Mouse (Mus musculus): ENCODE measurements around the gene Irf2bpl. TPM values are rescaled to one million over a fixed set of nuclear protein-coding genes. Genes with fewer than 3 reads are reported as not detected.

Irf2bpl gene
- total and polyA plus RNA-seq, 2 experiments from 2014 or later, result 66.9 to 146 TPM

DNA sequence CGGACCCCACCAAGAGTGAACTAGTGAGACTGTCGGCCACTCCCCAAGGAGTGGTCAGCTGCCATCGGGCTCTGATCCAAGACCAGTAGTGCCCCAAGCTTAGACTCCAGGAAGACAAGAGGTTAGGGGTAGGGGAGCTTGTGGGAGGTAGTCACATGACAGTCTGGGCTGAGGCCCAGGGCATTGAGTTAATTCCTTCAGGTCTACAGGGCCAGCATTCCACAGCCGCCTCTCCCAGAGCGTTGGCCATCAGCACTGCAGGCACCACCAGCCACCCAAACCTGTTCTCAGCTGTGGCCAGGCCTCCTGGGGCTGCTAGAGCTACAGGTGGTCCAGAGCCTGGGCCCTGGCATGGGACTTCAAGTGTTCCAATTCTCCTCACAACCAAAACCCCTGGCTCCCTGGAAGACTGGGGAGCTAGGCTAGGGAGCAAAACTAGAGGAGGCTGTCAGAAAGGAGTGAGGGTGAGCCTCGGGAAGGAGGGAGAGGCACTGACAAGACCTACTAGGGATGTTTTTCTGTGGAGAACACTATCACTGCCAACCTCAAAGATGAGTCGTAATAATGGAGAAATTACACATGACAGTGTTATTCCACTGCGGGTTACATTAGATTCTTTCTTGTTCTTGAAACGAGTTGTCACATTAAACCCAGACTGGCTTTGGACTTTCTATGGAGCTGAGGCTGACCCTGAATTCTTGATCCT, 12.1 kb downstream of the Irf2bpl start:
- no peaks in the 10 kb centered on the region for H3K9me3 ChIP-seq (ENCODE audit: low read length)
- 0 out of 2 replicates have a peak, but pooled peaks cover 3% of the 10 kb centered on the region for H3K4me1 ChIP-seq (ENCODE audit: insufficient read depth, low read length)
- TF ChIP-seq CTCF (IDR thresholded peaks at IDR 0.05; ENCODE audit: low read depth), result no peak
- no peaks in the 10 kb centered on the region for H3K27me3 ChIP-seq (ENCODE audit: insufficient read depth, low read length)
- WGBS, result 56% methylated on average over 9 of the region's 9 CpGs
- 0 out of 2 replicates have a peak overlapping the region, but pooled peaks have one; percentile 26 for H3K27ac ChIP-seq
- H3K4me2 ChIP-seq (ENCODE audit: low read depth, low read length), result no peak overlapping the region
- no peak overlapping the region for H3K4me3 ChIP-seq (ENCODE audit: low read length)
- peak; percentile 46; the same call in 1 of the 2 replicates for ATAC-seq
- H3K9ac ChIP-seq (replicated peaks; ENCODE audit: low read length), result no peak overlapping the region
- DNase-seq (ENCODE audit: low spot score), result peak; percentile 29
- no peaks in the 10 kb centered on the region for H3K36me3 ChIP-seq (ENCODE audit: insufficient read depth, low read length)

- ATAC-seq (no peak), DNase-seq (ENCODE audit: low spot score) (no peak)
- no peak overlapping the region for H3K27ac ChIP-seq
- no peak for TF ChIP-seq CTCF (IDR thresholded peaks at IDR 0.05; ENCODE audit: low read depth)
- H3K4me3 ChIP-seq (ENCODE audit: low read length), result no peak overlapping the region
- H3K4me1 ChIP-seq (ENCODE audit: insufficient read depth, low read length), result 0 out of 2 replicates have a peak, but pooled peaks cover 3% of the 10 kb centered on the region
- H3K27me3 ChIP-seq (ENCODE audit: insufficient read depth, low read length), result no peaks in the 10 kb centered on the region
- H3K36me3 ChIP-seq (ENCODE audit: insufficient read depth, low read length), result no peaks in the 10 kb centered on the region
- WGBS, result 65% methylated on average over 4 of the region's 4 CpGs
- H3K9me3 ChIP-seq (ENCODE audit: low read length), result no peaks in the 10 kb centered on the region
- no peak overlapping the region for H3K9ac ChIP-seq (replicated peaks; ENCODE audit: low read length)
- no peak overlapping the region for H3K4me2 ChIP-seq (ENCODE audit: low read depth, low read length)
Measured at GRCm38 (mm10) chr12:86871666-86872334, 12.8 kb downstream of the Irf2bpl start.

GRCm38 (mm10) chr12:86870996-86871395, 13.6 kb downstream of the Irf2bpl start:
- Histone ChIP-seq H3K9ac (replicated peaks; ENCODE audit: low read length) (no peak overlapping the region), H3K27me3 (ENCODE audit: insufficient read depth, low read length) (no peaks in the 10 kb centered on the region), H3K4me1 (ENCODE audit: insufficient read depth, low read length) (0 out of 2 replicates have a peak, but pooled peaks cover 3% of the 10 kb centered on the region), H3K9me3 (ENCODE audit: low read length) (no peaks in the 10 kb centered on the region), H3K4me2 (ENCODE audit: low read depth, low read length) (no peak overlapping the region), H3K36me3 (ENCODE audit: insufficient read depth, low read length) (no peaks in the 10 kb centered on the region), H3K4me3 (ENCODE audit: low read length) (no peak overlapping the region), H3K27ac (no peak overlapping the region)
- ATAC-seq (no peak), DNase-seq (ENCODE audit: low spot score) (no peak)
- TF ChIP-seq CTCF (IDR thresholded peaks at IDR 0.05; ENCODE audit: low read depth), result no peak
- WGBS, result 93% methylated on average over 3 of the region's 3 CpGs

GRCm38 (mm10) chr12:86869761-86870160, 14.8 kb downstream of the Irf2bpl start:
- Histone ChIP-seq H3K27ac (no peak overlapping the region), H3K36me3 (ENCODE audit: insufficient read depth, low read length) (no peaks in the 10 kb centered on the region), H3K4me1 (ENCODE audit: insufficient read depth, low read length) (0 out of 2 replicates have a peak, but pooled peaks cover 3% of the 10 kb centered on the region), H3K9me3 (ENCODE audit: low read length) (no peaks in the 10 kb centered on the region), H3K9ac (replicated peaks; ENCODE audit: low read length) (no peak overlapping the region), H3K4me3 (ENCODE audit: low read length) (no peak overlapping the region), H3K27me3 (ENCODE audit: insufficient read depth, low read length) (no peaks in the 10 kb centered on the region), H3K4me2 (ENCODE audit: low read depth, low read length) (no peak overlapping the region)
- ATAC-seq (no peak), DNase-seq (ENCODE audit: low spot score) (no peak)
- TF ChIP-seq CTCF (IDR thresholded peaks at IDR 0.05; ENCODE audit: low read depth), result no peak
- 97% methylated on average over 6 of the region's 6 CpGs for WGBS

DNA sequence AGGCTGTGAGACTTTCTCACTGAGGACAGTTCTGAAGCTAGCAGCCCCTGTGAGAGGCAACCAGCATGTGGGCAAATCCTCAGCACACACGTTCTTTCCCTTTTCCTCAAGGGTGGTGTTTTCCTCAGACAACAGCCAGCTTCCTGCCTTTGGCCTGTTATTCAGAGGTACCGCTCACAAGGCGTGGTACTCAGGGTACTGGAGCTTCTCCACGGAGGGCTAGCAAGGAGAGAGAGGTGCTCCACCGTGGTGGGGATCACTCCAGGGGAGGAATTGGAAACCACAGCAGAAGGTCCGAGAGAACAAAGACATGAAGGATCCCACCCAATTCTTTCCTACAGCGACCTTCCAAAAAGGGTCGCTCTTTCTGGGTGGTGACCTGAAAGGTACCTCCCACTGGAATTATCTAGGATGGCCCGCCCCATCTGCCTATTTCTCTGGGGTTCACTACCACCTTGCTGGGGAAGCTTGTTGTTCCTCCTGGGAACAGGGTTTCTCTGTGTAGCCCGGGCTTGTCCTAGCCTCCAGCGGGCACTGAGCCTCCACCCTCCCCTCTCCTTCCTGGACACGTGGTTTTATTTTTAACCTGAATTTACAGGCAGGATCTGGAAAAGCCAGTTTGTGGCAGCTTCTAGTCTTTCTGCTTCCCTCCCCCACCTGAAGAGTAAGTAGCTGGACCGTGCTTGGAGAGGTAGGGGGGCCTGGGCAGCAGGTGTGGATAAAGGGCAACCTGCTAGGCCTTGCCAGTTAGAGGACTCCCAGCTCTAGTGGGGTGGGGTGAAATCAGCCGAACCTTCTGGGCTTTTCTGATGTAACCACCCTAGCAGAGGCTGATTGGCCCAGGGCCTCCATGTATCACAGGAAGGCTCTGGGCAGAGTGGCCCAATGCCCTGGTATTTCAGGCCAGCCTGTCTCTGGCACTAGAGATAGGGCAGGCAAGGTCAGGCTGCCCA, 17.1 kb downstream of the Irf2bpl start:
- 47% methylated on average over 14 of the region's 14 CpGs for WGBS
- H3K4me1 ChIP-seq (ENCODE audit: insufficient read depth, low read length), result 0 out of 2 replicates have a peak, but pooled peaks cover 3% of the 10 kb centered on the region
- DNase-seq (ENCODE audit: low spot score) (no peak), ATAC-seq (peak; percentile 61)
- 0 out of 2 replicates have a peak overlapping the region, but pooled peaks have one; percentile 11 for H3K27ac ChIP-seq
- H3K36me3 ChIP-seq (ENCODE audit: insufficient read depth, low read length), result no peaks in the 10 kb centered on the region
- no peak for TF ChIP-seq CTCF (IDR thresholded peaks at IDR 0.05; ENCODE audit: low read depth)
- no peak overlapping the region for H3K4me2 ChIP-seq (ENCODE audit: low read depth, low read length)
- H3K4me3 ChIP-seq (ENCODE audit: low read length), result no peak overlapping the region
- H3K9ac ChIP-seq (replicated peaks; ENCODE audit: low read length), result no peak overlapping the region
- H3K27me3 ChIP-seq (ENCODE audit: insufficient read depth, low read length), result no peaks in the 10 kb centered on the region
- no peaks in the 10 kb centered on the region for H3K9me3 ChIP-seq (ENCODE audit: low read length)

- ATAC-seq, result no peak
- 96% methylated on average over 5 of the region's 5 CpGs for WGBS
- Histone ChIP-seq H3K4me3 (ENCODE audit: low read length) (no peak overlapping the region), H3K9me3 (ENCODE audit: low read length) (no peaks in the 10 kb centered on the region), H3K27me3 (ENCODE audit: insufficient read depth, low read length) (no peaks in the 10 kb centered on the region), H3K36me3 (ENCODE audit: insufficient read depth, low read length) (no peaks in the 10 kb centered on the region), H3K4me1 (ENCODE audit: insufficient read depth, low read length) (peaks cover 12% of the 10 kb centered on the region; the same call in 1 of the 2 replicates), H3K9ac (replicated peaks; ENCODE audit: low read length) (no peak overlapping the region), H3K4me2 (ENCODE audit: low read depth, low read length) (no peak overlapping the region), H3K27ac (no peak overlapping the region)
- DNase-seq (ENCODE audit: low spot score), result no peak
- TF ChIP-seq CTCF (IDR thresholded peaks at IDR 0.05; ENCODE audit: low read depth), result no peak
Measured at GRCm38 (mm10) chr12:86864316-86865020, 20.1 kb downstream of the Irf2bpl start.

All from hindbrain, postnatal 0 days (tissue).